Mouse (Mus musculus) CH12.LX (cell line): ENCODE data around the gene Ctnna3. TPM values are rescaled to one million over a fixed set of nuclear protein-coding genes. Genes with fewer than 3 reads are reported as not detected.
A peak's percentile ranks its signal among the peaks of the same experiment; 100 is the strongest.

ENCODE experiments used
- DNase-seq: peaks from one replicate; pipeline ENCODE4 v3.0.0-alpha.2; 2013; ENCODE audit errors: extremely low read depth
- H3K27ac ChIP-seq: 2 replicates; pipeline ENCODE4 v1.5.1; 2012; ENCODE audit warnings: low read depth, mild to moderate bottlenecking, control low read depth, moderate library complexity; ENCODE audit not compliant: insufficient read depth
- H3K27me3 ChIP-seq: replicated peaks from 2 replicates; pipeline ENCODE3; 2012; ENCODE audit warnings: inconsistent platforms
- H3K36me3 ChIP-seq, 2 experiments: replicated peaks in 1 of 2; 2 replicates each; pipeline versions ENCODE3 to v1.6.1; 2012; ENCODE audit warnings: inconsistent platforms in 1 of 2, low read length in 1 of 2, mild to moderate bottlenecking in 1 of 2, mixed read lengths in 1 of 2, moderate library complexity in 1 of 2; ENCODE audit not compliant: control insufficient read depth in 1 of 2, insufficient read depth in 1 of 2
- H3K4me1 ChIP-seq, 2 experiments: 2 replicates each; pipeline ENCODE4 v1.6.1; 2012; ENCODE audit warnings: inconsistent platforms in 1 of 2, moderate library complexity in 1 of 2; ENCODE audit not compliant: insufficient read depth in 2 of 2, control insufficient read depth in 1 of 2
- H3K4me2 ChIP-seq: 2 replicates; pipeline ENCODE4 v1.6.1; 2012; ENCODE audit warnings: low read depth, mild to moderate bottlenecking, control low read depth; ENCODE audit not compliant: poor library complexity, insufficient read depth, severe bottlenecking
- H3K4me3 ChIP-seq, 3 experiments: fragments of 150-350 bp in 1 of 3; sonication (generic) in 1 of 3; replicated peaks in 1 of 3; 2 replicates each; pipeline versions ENCODE3 to v1.5.1; 2011 to 2012; ENCODE audit warnings: low read depth in 2 of 3, low read length in 2 of 3, mild to moderate bottlenecking in 2 of 3, moderate library complexity in 2 of 3, control low read depth in 1 of 3, improper control_type of control experiment in 1 of 3, inconsistent platforms in 1 of 3, mixed read lengths in 1 of 3; ENCODE audit not compliant: poor library complexity in 1 of 3
- H3K79me2 ChIP-seq: replicated peaks from 2 replicates; pipeline ENCODE4 v1.6.1; 2012; ENCODE audit warnings: mild to moderate bottlenecking, moderate library complexity; ENCODE audit not compliant: control insufficient read depth, poor library complexity, insufficient read depth, severe bottlenecking; ENCODE audit errors: extremely low read depth
- H3K9ac ChIP-seq: 2 replicates; pipeline ENCODE4 v1.6.1; 2012; ENCODE audit warnings: low read depth, mild to moderate bottlenecking, control low read depth, moderate library complexity; ENCODE audit not compliant: insufficient read depth
- H3K9me3 ChIP-seq: replicated peaks from 2 replicates; pipeline ENCODE3; 2012; ENCODE audit warnings: low read length, inconsistent platforms, mixed read lengths
- CHD1 ChIP-seq: IDR thresholded peaks from 2 replicates; pipeline ENCODE4 v1.6.1; 2012; ENCODE audit warnings: low read depth, low read length, improper control_type of control experiment, inconsistent platforms
- CHD2 ChIP-seq: IDR thresholded peaks from 2 replicates; pipeline ENCODE4 v1.6.1; 2011; ENCODE audit warnings: low read length, improper control_type of control experiment
- CTCF ChIP-seq, 2 experiments: IDR thresholded peaks in 1 of 2; conservative IDR thresholded peaks in 1 of 2; 2 replicates each; pipeline ENCODE4 v1.5.1; 2011 to 2012; ENCODE audit warnings: low read depth in 2 of 2, low read length in 2 of 2, improper control_type of control experiment in 1 of 2, inconsistent platforms in 1 of 2, mild to moderate bottlenecking in 1 of 2, moderate library complexity in 1 of 2
- E2F4 ChIP-seq: IDR thresholded peaks from 2 replicates; pipeline ENCODE4 v1.6.1; 2011; ENCODE audit warnings: low read depth, low read length, improper control_type of control experiment; ENCODE audit not compliant: insufficient replicate concordance
- ELF1 ChIP-seq: IDR thresholded peaks from 2 replicates; pipeline ENCODE4 v1.6.1; 2014; ENCODE audit warnings: low read depth, mild to moderate bottlenecking, inconsistent platforms, low read length, improper control_type of control experiment
- IRF4 ChIP-seq: IDR thresholded peaks from 2 replicates; pipeline ENCODE4 v1.6.1; 2014; ENCODE audit warnings: low read depth, mild to moderate bottlenecking, inconsistent platforms, low read length, improper control_type of control experiment
- JUND ChIP-seq: conservative IDR thresholded peaks from 2 replicates; pipeline ENCODE4 v1.6.1; 2011; ENCODE audit warnings: low read depth, low read length, improper control_type of control experiment
- MXI1 ChIP-seq: IDR thresholded peaks from 2 replicates; pipeline ENCODE4 v1.6.1; 2011; ENCODE audit warnings: mild to moderate bottlenecking, low read depth, low read length, improper control_type of control experiment
- NELFE ChIP-seq: IDR thresholded peaks from 2 replicates; pipeline ENCODE4 v1.6.1; 2011; ENCODE audit warnings: low read depth, low read length, improper control_type of control experiment
- NRF1 ChIP-seq: IDR thresholded peaks from 2 replicates; pipeline ENCODE4 v1.6.1; 2014; ENCODE audit warnings: low read depth, mild to moderate bottlenecking, inconsistent platforms, low read length, improper control_type of control experiment, moderate library complexity
- PAX5 ChIP-seq: IDR thresholded peaks from 2 replicates; pipeline ENCODE4 v1.6.1; 2012; ENCODE audit warnings: low read length, inconsistent platforms, mixed read lengths
- POLR2AphosphoS2 ChIP-seq: IDR thresholded peaks from 2 replicates; pipeline ENCODE4 v1.6.1; 2011; ENCODE audit warnings: low read depth, low read length, improper control_type of control experiment
- RAD21 ChIP-seq: IDR thresholded peaks from 2 replicates; pipeline ENCODE4 v1.6.1; 2011; ENCODE audit warnings: low read depth, mild to moderate bottlenecking, low read length, improper control_type of control experiment, moderate library complexity
- RCOR1 ChIP-seq: conservative IDR thresholded peaks from 2 replicates; pipeline ENCODE4 v1.6.1; 2012; ENCODE audit warnings: low read depth, mild to moderate bottlenecking, inconsistent platforms, low read length, improper control_type of control experiment
- TCF12 ChIP-seq: IDR thresholded peaks from 2 replicates; pipeline ENCODE4 v1.6.1; 2014; ENCODE audit warnings: low read depth, mild to moderate bottlenecking, inconsistent platforms, low read length, improper control_type of control experiment
- USF2 ChIP-seq: conservative IDR thresholded peaks from 2 replicates; pipeline ENCODE4 v1.6.1; 2011; ENCODE audit warnings: low read depth, low read length, improper control_type of control experiment
- ZC3H11A ChIP-seq: IDR thresholded peaks from 2 replicates; pipeline ENCODE4 v1.6.1; 2012; ENCODE audit warnings: low read depth, mild to moderate bottlenecking, inconsistent platforms, low read length, improper control_type of control experiment
- ZNF384 ChIP-seq: IDR thresholded peaks from 2 replicates; pipeline ENCODE4 v1.6.1; 2012; ENCODE audit warnings: low read depth, low read length, improper control_type of control experiment, inconsistent platforms
- dilution Hi-C: fragments of 300-500 bp; cut with MboI; formaldehyde crosslinking; loops from 2 replicates; pipeline ENCODE4 v1.14.3; 2020; ENCODE audit warnings: low sequenced_read_pairs; ENCODE audit not compliant: extremely low pct_unique_long_range_greater_than_20kb, extremely low pct_ligation_motif_present
- in situ Hi-C: fragments of 300-500 bp; cut with MboI; formaldehyde crosslinking; loops from 3 replicates; pipeline ENCODE4 v1.14.3; 2019; ENCODE audit warnings: low sequenced_read_pairs, low pct_ligation_motif_present, low pct_unique_long_range_greater_than_20kb, mixed read lengths
- polyA plus RNA-seq: library from polyadenylated mRNA; unstranded; fragments of >175 nt; gene quantifications from 2 replicates; pipeline ENCODE4 v1.2.1, GENCODE M21; 2012; ENCODE audit warnings: low read depth; ENCODE audit not compliant: insufficient read length
- total RNA-seq, 2 experiments: library from RNA; depleted of rRNA; stranded (reverse); fragments of 300-350 nt in 1 of 2; fragments of >200 nt in 1 of 2; gene quantifications; 2 replicates each; pipeline ENCODE4 v1.2.3; 2012 to 2014

Gene Ctnna3
- total and polyA plus RNA-seq, 3 experiments = 0.09 TPM; not detected in 2

DNA sequence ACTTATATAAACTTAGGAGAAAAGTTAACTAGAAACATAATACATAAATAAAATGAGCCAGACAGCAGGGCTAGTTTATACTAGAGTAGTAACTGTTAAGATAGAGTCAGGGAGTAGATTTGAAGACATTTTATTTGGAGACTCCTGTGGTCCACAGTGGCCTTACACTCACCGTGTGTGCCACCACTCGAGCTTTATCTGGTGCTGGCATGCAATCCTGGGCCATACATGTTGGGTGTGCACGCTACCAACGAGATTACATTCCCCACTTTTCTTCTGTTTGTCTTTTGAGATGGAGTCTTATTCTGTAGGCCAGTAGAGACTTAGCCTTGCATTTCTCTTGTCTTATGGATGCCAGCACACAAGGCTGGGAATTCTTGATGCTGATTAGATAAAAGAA lies 24.0 kb downstream of the Ctnna3 start:
- dilution Hi-C loops = no loop called here
- in situ Hi-C loops = no loop called here
- TF ChIP-seq POLR2AphosphoS2 (no peak), JUND (no peak), ZC3H11A (no peak), USF2 (no peak), IRF4 (no peak), E2F4 (no peak), RCOR1 (no peak), NRF1 (no peak), RAD21 (no peak), ELF1 (no peak), CTCF (conservative IDR thresholded peaks at IDR 0.05 in 1 of 2, IDR thresholded peaks at IDR 0.05 in 1 of 2; ENCODE audit: low read depth in 2 of 2, low read length in 2 of 2) (no peak), NELFE (no peak), CHD2 (no peak), CHD1 (no peak), MXI1 (no peak), TCF12 (no peak)
- Histone ChIP-seq H3K27me3 (no peaks in the 10 kb centered on the region), H3K36me3 (no peaks in the 10 kb centered on the region), H3K79me2 (no peaks in the 10 kb centered on the region), H3K9ac (no peak overlapping the region), H3K4me2 (no peak overlapping the region), H3K4me1 (peaks cover 0 to 5% of the 10 kb centered on the region in 2 experiments; a peak in 2 of 4 replicates), H3K27ac (no peak overlapping the region), H3K9me3 (no peaks in the 10 kb centered on the region), H3K4me3 (no peak overlapping the region)
- no peak for DNase-seq

DNA sequence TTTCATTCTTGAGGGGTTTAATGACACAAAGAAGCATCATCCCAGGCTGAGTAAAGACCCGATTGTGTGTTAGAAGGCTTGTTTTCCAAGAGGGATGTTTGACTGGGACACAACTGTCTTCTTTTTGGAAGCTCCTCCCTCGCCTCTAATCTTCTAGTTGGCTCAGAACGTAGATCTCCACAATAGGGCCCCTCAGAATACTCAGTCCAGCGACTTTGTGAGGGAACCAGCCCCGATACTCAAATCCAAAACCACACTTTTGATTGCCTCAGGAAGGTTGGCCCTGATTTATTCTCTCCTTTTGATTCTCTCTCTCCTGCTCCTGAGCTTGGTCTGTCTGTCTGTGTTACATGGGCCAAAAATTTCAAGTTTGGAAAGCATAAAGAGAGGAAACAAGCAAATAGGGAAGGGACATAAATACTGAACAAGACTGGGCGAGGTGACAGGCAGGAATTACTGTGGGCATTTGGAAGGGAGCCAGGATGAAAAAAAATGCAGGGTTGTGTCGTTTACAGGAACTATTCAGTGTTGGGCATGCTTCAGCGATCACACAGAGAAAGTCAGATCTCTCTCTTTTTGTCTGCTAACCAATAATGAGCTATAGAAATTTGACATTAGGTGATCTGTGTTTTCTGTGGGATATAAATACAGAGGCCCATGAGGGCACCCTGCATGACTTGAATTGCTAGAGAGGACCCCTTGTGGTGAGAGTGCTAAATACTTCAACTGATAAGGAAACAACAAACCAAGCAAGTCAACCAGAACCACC lies 25.4 kb downstream of the Ctnna3 start:
- no peaks in the 10 kb centered on the region for H3K36me3 ChIP-seq
- peak in 1 of 2 experiments; percentile 23; a peak in 2 of 4 replicates for TF ChIP-seq CTCF (conservative IDR thresholded peaks at IDR 0.05 in 1 of 2, IDR thresholded peaks at IDR 0.05 in 1 of 2; ENCODE audit: low read depth in 2 of 2, low read length in 2 of 2)
- no peak for TF ChIP-seq PAX5
- TF ChIP-seq ZNF384 = peak; percentile 30; the same call in 1 of the 2 replicates
- TF ChIP-seq IRF4 = no peak
- TF ChIP-seq, all 38 proteins: peak for 2
- dilution Hi-C loops = no loop called here
- no peak for DNase-seq
- no peak overlapping the region for H3K27ac ChIP-seq
- no peaks in the 10 kb centered on the region for H3K79me2 ChIP-seq
- no peak overlapping the region for H3K4me3 ChIP-seq
- H3K4me2 ChIP-seq = no peak overlapping the region
- peaks cover 0 to 5% of the 10 kb centered on the region in 2 experiments; a peak in 2 of 4 replicates for H3K4me1 ChIP-seq
- H3K27me3 ChIP-seq = no peaks in the 10 kb centered on the region
- H3K9me3 ChIP-seq = no peaks in the 10 kb centered on the region
- no peak overlapping the region for H3K9ac ChIP-seq
- in situ Hi-C loops = no loop called here
